12 mouse cellular contexts compared by ENCODE assay signal in genomic region chr4:149400878-149401590, GRCm38 (mm10). TPM values are rescaled to one million over a fixed set of nuclear protein-coding genes. Genes with fewer than 3 reads are reported as not detected.
DNase-seq lines count a peak whose midpoint lies in the region; ATAC-seq and TF ChIP-seq lines count a peak whose summit lies in the region.
"Had no signal": no experiment of that assay in that cellular context is flagged by ENCODE, and none has a peak within 500 bp of the region (broad histone marks: within the 10 kb centered on the region; RNA-seq: fewer than 3 reads in every experiment).

No protein-coding gene starts in this region.

- no peak for TF ChIP-seq POLR2A in liver, adult 2 months (IDR thresholded peaks at IDR 0.05; ENCODE audit: extremely low read depth, insufficient read depth, low read length)

- H3K4me3 ChIP-seq in liver, adult 2 months (ENCODE audit: insufficient read depth, low read depth, low read length): no peak overlapping the region
- no peak overlapping the region for H3K4me3 ChIP-seq in liver, embryonic 11.5 days (ENCODE audit: low read depth, low read length)
- H3K4me3 ChIP-seq in intestine, embryonic 16.5 days (ENCODE audit: low read length): no peak overlapping the region
- H3K4me3 ChIP-seq: liver, embryonic 12.5 days; megakaryocyte, embryonic 14.5 days; neural tube, embryonic 12.5 days had no signal

- H3K4me1 ChIP-seq in liver, adult 2 months (ENCODE audit: control insufficient read depth, insufficient read depth, low read length): peaks cover 24% of the 10 kb centered on the region
- H3K4me1 ChIP-seq in liver, embryonic 11.5 days (replicated peaks; ENCODE audit: control insufficient read depth, insufficient read depth, low read length): peaks cover 54% of the 10 kb centered on the region
- peaks cover 62% of the 10 kb centered on the region for H3K4me1 ChIP-seq in intestine, embryonic 16.5 days (ENCODE audit: control insufficient read depth, insufficient read depth, low read length)

- 0 out of 2 replicates have a peak, but pooled peaks cover 2% of the 10 kb centered on the region for H3K36me3 ChIP-seq in liver, adult 2 months (ENCODE audit: control insufficient read depth, insufficient read depth, low read length)
- H3K36me3 ChIP-seq in liver, embryonic 11.5 days (ENCODE audit: control insufficient read depth, insufficient read depth, low read length): no peaks in the 10 kb centered on the region
- no peaks in the 10 kb centered on the region; the same call in 1 of the 2 replicates for H3K36me3 ChIP-seq in intestine, embryonic 16.5 days (ENCODE audit: control insufficient read depth, insufficient read depth, low read length)

- no peaks in the 10 kb centered on the region for H3K9me3 ChIP-seq in liver, embryonic 11.5 days (ENCODE audit: control insufficient read depth, low read length)
- no peaks in the 10 kb centered on the region for H3K9me3 ChIP-seq in intestine, embryonic 16.5 days (ENCODE audit: control insufficient read depth, low read length)
- H3K9me3 ChIP-seq: liver, embryonic 12.5 days; megakaryocyte, embryonic 14.5 days; neural tube, embryonic 12.5 days had no signal

- no peak overlapping the region for H3K27ac ChIP-seq in liver, adult 2 months (replicated peaks; ENCODE audit: insufficient read depth, low read depth, low read length)
- no peak overlapping the region for H3K27ac ChIP-seq in liver, embryonic 11.5 days (ENCODE audit: low read depth, low read length)
- peak overlapping the region; percentile 69 for H3K27ac ChIP-seq in intestine, embryonic 16.5 days (ENCODE audit: low read length)
- H3K27ac ChIP-seq: liver, embryonic 12.5 days; neural tube, embryonic 12.5 days had no signal

- no peak for DNase-seq in cerebellum, postnatal 4 days (ENCODE audit: low spot score in 2 of 2)
- peak; percentile 41 for DNase-seq in liver, adult 2 months (ENCODE audit: extremely low read depth, low read depth, low spot score)
- no peak for DNase-seq in liver, embryonic 11.5 days (ENCODE audit: low spot score)
- peak; percentile 38 for DNase-seq in yolk sac, embryonic 10.5 days (ENCODE audit: low spot score)
- DNase-seq in right cerebral cortex, adult 18-20 months: no peak
- DNase-seq in right cerebral cortex, adult 2 months (ENCODE audit: low spot score in 2 of 2): no peak

- TF ChIP-seq CTCF in liver, adult 2 months (IDR thresholded peaks at IDR 0.05; ENCODE audit: low read depth, low read length): no peak

- no peaks in the 10 kb centered on the region for H3K27me3 ChIP-seq in liver, adult 2 months (ENCODE audit: control insufficient read depth, insufficient read depth, low read length)
- H3K27me3 ChIP-seq in liver, embryonic 11.5 days (replicated peaks; ENCODE audit: control insufficient read depth, insufficient read depth, low read length): no peaks in the 10 kb centered on the region
- H3K27me3 ChIP-seq in intestine, embryonic 16.5 days (replicated peaks; ENCODE audit: control insufficient read depth, insufficient read depth, low read length): no peaks in the 10 kb centered on the region
- H3K27me3 ChIP-seq: liver, embryonic 12.5 days; megakaryocyte, embryonic 14.5 days; neural tube, embryonic 12.5 days had no signal

- WGBS in liver, adult 2 months: 67% methylated on average over 12 of the region's 12 CpGs
- WGBS in liver, embryonic 11.5 days: 73% methylated on average over 12 of the region's 12 CpGs
- WGBS in intestine, embryonic 16.5 days: 58% methylated on average over 12 of the region's 12 CpGs

- H3K79me2 ChIP-seq in liver, adult 2 months (ENCODE audit: control insufficient read depth, insufficient read depth, low read length): peaks cover 37% of the 10 kb centered on the region

- peak; percentile 42; the same call in 1 of the 2 replicates for ATAC-seq in cerebellum, adult (ENCODE audit: insufficient number of reproducible peaks, low FRiP score, low TSS enrichment)
- no peak for ATAC-seq in liver, embryonic 11.5 days (replicated peaks; ENCODE audit: low FRiP score)
- ATAC-seq in intestine, embryonic 16.5 days: 0 out of 2 replicates have a peak, but pooled peaks have one; percentile 10
- ATAC-seq: liver, embryonic 12.5 days had no signal

- no peak overlapping the region for H3K4me2 ChIP-seq in liver, embryonic 11.5 days
- H3K4me2 ChIP-seq in intestine, embryonic 16.5 days (ENCODE audit: low read depth, low read length): no peak overlapping the region
- H3K4me2 ChIP-seq: liver, embryonic 12.5 days; neural tube, embryonic 12.5 days had no signal

- no peak overlapping the region for H3K9ac ChIP-seq in liver, adult 2 months (ENCODE audit: low read depth, low read length)
- no peak overlapping the region for H3K9ac ChIP-seq in liver, embryonic 11.5 days (ENCODE audit: low read depth, low read length)
- H3K9ac ChIP-seq in intestine, embryonic 16.5 days (ENCODE audit: low read depth, low read length): no peak overlapping the region
- H3K9ac ChIP-seq: liver, embryonic 12.5 days; neural tube, embryonic 12.5 days had no signal

RNA-seq across cellular contexts. Expression of gene Ube4b, which starts 25.5 kb away (rescaled TPM):
- 22.4 and 23.3 TPM in 2 replicates for total RNA-seq in liver, adult 2 months (2014; rRNA removed)
- 28.2 and 30.0 TPM in 2 replicates for polyA plus RNA-seq in liver, adult 2 months (2012; rRNA removed)
- 35.0 and 37.4 TPM in 2 replicates for polyA plus RNA-seq in liver, embryonic 11.5 days (2014; fragmentation: Nextera tagmentation; extraction: Ambion mirVana)
- 31.1 and 34.4 TPM in 2 replicates for polyA plus RNA-seq in intestine, embryonic 16.5 days (2015; fragmentation: Nextera tagmentation; extraction: Ambion mirVana)

RNA-seq across cellular contexts. Expression of gene Rbp7, which starts 53.7 kb away (rescaled TPM):
- not detected in 2 replicates for total RNA-seq in liver, adult 2 months (2014; rRNA removed)
- polyA plus RNA-seq in liver, adult 2 months (2012; rRNA removed): not detected in 2 replicates
- polyA plus RNA-seq in liver, embryonic 11.5 days (2014; fragmentation: Nextera tagmentation; extraction: Ambion mirVana): not detected in 2 replicates
- 1.9 and 2.2 TPM in 2 replicates for polyA plus RNA-seq in intestine, embryonic 16.5 days (2015; fragmentation: Nextera tagmentation; extraction: Ambion mirVana)
- total RNA-seq: layer of hippocampus, postnatal 14 days had no signal
- polyA plus RNA-seq: liver, embryonic 12.5 days; neural tube, embryonic 12.5 days had no signal

Comparison
In these comparisons a context has a peak if more than half of its experiments do, and no peak if none do; other contexts are left out.
1. DNase-seq: peak in liver, adult 2 months (single experiment) and yolk sac, embryonic 10.5 days (single experiment); none in cerebellum, postnatal 4 days (0 of 2), liver, embryonic 11.5 days (single experiment), right cerebral cortex, adult 18-20 months (single experiment) and right cerebral cortex, adult 2 months (0 of 2).